Mouse (Mus musculus): ENCODE data around the gene Hs3st6.
A peak's percentile ranks its signal among the peaks of the same experiment; 100 is the strongest.

Gene Hs3st6

GRCm38 (mm10) chr17:24769146-24769545 is 16.4 kb downstream of the Hs3st6 start:
- no peak for DNase-seq (ENCODE audit: low spot score)

DNA sequence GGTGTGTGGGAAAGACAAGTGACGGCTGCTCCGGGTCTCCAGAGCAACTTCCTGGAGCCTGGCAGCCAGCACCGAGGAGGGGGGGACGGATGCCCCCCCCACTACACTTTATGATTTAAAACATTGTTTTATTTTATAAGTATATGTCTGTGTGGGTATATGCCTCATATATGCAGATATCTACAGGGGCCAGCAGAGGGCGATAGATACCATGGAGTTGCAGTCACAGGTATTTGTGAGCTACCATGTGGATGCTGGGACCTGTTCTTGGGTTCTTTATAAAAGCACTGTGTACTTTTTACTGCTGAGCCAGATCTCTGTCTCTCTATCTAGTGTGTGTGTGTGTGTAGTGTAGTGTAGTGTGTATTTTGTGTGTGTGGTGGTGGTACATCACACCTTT is 20.5 kb downstream of the Hs3st6 start:
- no peak for DNase-seq (ENCODE audit: low spot score)

- no peak for DNase-seq (ENCODE audit: low spot score)
These were observed 22.4 kb downstream of the Hs3st6 start for GRCm38 (mm10) chr17:24775173-24775572.

- DNase-seq (ENCODE audit: low spot score) = no peak
These were observed 24.3 kb downstream of the Hs3st6 start for GRCm38 (mm10) chr17:24777073-24777472.

DNA sequence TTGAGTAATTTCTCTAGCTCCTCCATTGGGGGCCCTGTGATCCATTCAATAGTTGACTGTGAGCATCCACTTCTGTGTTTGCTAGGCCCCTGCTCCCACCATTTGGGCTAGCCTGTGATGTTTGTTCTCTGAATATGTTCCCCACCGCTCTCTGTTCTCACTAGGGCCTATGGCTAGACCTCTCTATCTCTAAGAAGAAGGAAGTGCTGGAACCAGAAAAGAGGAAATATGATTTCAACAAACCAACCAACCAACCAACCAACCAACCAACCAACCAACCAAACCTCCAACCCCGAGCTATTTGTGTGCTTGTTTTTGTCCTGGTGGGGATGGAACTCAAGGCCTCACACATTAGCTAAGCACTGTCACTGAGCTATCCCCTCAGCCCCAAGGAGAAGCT is 28.0 kb downstream of the Hs3st6 start:
- no peak for DNase-seq (ENCODE audit: low spot score)

DNA sequence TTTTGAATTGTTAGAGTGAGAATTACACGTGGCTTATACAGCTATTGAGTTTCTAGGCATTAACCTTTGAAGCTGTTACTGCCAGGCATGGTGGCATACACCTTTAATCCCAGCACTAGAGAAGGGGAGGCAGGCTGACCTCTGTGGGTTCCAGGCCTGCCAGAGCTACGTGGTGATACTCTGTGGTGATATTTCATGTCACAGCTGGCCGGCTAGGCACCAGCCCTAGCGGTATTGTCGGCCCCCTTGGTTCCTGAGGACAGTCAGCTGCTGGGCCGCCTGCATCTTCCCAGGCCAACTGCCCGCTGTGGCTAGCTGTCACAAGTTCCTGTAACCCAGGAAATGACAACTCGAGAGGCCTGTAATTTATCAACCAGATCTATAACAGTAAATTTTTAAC is 39.4 kb downstream of the Hs3st6 start:
- DNase-seq (ENCODE audit: low spot score) = no peak

GRCm38 (mm10) chr17:24794791-24795190 is 42.0 kb downstream of the Hs3st6 start:
- DNase-seq (ENCODE audit: low spot score) = no peak

- DNase-seq (ENCODE audit: low spot score) = no peak
These were observed 44.2 kb downstream of the Hs3st6 start for GRCm38 (mm10) chr17:24796969-24797368.

DNA sequence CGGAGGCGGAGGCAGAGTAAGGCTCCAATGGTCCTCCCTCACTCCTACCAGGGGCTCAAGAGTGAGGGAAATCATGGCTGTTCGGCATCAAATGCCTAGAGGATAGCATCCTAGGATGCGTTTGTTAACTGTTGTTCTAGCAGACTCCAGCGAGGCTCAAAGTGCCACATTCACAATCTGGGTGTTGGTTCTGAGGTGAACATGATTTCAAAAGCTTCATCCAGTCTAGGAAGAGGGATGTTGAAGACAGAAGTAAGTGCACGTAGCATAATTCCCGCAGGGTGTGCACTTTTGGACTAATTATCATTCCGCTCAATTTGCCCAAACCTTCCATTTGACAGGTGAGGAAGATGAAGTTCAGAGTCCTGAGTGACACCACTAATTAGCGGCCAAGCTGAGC is 45.4 kb downstream of the Hs3st6 start:
- no peak for DNase-seq (ENCODE audit: low spot score)

GRCm38 (mm10) chr17:24799476-24799875 is 46.7 kb downstream of the Hs3st6 start:
- DNase-seq (ENCODE audit: low spot score) = no peak

- DNase-seq (ENCODE audit: low spot score) = no peak
These were observed 47.7 kb downstream of the Hs3st6 start for GRCm38 (mm10) chr17:24800524-24800923.

GRCm38 (mm10) chr17:24803952-24804951 is 51.5 kb downstream of the Hs3st6 start, which contains the start of gene Meiob:
Meiob (plus strand) TSS chr17:24804289.
- peak; percentile 69 for DNase-seq (ENCODE audit: low spot score)

Data from urinary bladder, postnatal 25 days (tissue).